Mouse (Mus musculus): Measurements from ENCODE around the gene Narf.

Gene Narf

DNA sequence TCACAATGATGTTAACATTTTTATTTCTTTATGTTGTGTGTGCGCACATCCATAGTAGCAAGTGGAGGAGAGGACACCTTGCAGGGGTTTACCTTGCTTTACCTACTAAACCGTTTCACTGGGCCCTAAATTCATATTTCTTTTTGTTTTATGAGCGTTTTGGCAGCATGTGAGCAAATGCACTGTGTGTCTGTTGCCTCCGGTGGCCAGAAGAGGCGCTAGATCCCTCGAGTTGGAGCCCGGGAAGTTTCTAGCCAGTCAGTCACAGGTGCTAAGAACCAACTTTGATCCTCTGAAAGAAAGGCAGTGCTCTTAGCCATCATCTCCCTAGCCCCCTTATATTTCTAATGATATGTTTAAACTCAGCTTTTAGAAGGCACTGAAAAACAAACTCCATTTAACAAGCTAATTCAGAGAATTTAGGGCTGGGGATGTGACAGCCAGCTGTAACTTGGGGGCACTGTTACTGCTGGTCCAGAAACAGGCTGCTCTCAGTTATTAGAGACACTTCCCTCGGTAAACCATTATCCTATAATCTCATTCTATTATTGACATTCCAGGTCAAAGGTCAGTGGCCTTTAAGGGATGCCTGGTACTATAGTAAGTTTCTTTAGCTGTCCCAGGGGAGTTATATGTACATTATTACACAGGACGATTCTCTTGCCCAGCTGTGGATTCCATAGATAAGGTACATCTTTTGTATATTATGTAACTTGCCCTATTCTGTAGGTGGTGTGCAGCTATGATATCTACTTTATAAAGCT is 1.4 kb upstream of the Narf start:
- no peak for DNase-seq (ENCODE audit: low read depth, low spot score)

GRCm38 (mm10) chr11:121237345-121238128 is 484 bp downstream of the Narf start:
- no peak for DNase-seq (ENCODE audit: low read depth, low spot score)

- no peak for DNase-seq (ENCODE audit: low read depth, low spot score)
These were observed 2.6 kb downstream of the Narf start for GRCm38 (mm10) chr11:121239669-121240068.

DNA sequence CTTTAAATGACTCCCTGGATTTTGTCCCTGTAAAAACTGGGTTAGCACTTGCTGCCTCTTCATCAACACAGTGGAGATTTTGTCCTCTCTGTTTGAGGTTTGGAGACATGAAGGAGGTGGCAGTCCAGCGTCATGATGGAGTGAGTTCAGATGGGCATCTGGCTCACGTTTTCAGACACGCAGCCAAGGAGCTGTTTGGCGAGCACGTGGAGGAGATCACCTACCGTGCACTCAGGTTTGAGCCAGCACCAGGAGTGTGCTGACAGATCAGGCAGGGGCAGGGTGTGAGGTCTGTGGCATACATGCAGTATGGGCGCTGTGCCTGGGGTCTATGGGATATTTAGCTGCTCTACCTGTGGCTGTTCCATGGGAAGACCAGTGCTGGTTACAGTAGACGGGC is 13.1 kb downstream of the Narf start:
- DNase-seq (ENCODE audit: low read depth, low spot score): no peak

- peak; percentile 89 for DNase-seq (ENCODE audit: low read depth, low spot score)
These were observed 22.4 kb downstream of the Narf start, which contains the start of gene Foxk2 for GRCm38 (mm10) chr11:121259160-121260100. TSS of gene Foxk2 (plus strand) at chr11:121259990.

DNA sequence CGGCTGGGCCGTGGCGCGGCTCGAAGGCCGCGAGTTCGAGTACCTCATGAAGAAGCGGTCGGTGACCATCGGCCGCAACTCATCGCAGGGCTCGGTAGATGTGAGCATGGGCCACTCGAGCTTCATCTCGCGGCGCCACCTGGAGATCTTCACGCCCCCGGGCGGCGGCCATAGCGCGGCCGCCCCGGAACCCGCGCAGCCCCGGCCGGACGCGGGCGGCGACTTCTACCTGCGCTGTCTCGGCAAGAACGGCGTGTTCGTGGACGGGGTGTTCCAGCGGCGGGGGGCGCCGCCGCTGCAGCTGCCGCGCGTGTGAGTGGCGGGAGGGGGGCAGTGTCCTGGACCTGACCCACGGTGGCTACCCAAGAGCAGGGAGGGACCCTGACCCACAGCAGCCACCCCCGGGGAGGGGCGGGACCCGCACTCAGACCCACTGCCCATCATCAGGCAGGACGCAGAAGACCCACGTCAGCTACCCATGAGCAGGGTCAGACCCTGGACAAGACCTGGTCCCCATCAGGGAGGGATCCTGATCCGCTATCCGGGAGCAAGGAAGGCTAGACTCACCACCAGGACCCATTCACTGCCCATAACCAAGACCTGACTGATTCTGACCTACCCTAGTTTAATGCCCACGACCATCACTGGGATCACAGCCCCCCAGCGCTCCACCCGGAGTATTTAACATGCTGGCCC is 23.3 kb downstream of the Narf start:
- DNase-seq (ENCODE audit: low read depth, low spot score): no peak

DNA sequence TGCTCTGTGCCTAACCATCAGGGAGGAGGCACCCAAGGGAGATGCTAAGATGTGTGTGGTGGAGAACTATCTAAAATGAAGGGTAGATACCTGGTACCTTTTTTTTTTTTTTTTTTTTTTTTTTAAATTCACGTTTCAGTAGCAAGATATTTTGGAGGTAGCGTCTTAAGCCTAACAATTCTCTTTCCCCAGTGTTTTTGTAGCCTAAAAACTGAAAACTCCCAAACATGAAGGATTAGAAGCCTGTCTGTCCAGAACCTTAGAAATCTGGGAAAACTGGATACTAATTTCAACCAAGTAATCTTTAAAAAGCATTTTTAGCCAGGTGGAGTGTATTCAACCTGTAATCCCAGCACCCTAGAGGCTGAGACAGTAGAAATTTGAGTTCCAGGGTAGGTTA is 24.0 kb downstream of the Narf start:
- DNase-seq (ENCODE audit: low read depth, low spot score): no peak

DNA sequence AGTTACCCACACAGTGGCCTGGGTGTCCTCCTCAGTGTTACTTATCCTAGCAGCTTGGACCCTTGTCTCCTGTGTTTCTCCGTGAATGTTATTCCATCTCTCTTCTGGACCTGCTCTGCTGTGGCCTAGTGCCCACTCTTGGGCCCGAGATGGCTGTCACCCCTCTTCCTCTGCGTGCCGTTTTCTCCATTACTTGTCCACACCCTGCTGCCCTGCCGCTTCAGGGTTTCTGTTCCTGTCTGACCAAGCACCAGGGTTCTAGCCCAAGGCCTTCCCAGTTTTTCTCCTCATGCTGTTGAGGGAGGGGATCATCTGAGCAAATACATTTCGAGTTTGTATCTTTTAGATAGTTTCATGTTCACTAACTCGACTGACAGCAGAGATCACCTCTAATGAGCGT is 40.5 kb downstream of the Narf start:
- DNase-seq (ENCODE audit: low read depth, low spot score): no peak

DNA sequence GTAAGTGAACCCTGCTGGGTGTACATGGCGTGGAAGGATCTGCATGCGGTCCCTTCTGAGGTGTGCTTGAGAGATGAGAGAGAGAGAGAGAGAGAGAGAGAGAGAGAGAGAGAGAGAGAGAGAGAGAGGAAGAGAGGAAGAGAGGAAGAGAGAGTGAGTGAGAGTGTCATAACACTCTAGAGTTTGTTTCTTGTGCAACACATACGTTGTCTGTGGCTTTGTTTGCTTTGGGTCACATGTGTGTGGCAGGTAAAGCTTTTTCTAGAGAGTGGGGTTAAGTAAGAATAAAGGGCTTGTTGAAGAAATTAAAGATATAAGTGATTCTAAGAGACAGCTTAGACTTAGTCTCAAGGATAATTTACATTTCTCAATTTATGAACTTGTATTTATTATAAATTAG is 41.0 kb downstream of the Narf start:
- no peak for DNase-seq (ENCODE audit: low read depth, low spot score)

DNA sequence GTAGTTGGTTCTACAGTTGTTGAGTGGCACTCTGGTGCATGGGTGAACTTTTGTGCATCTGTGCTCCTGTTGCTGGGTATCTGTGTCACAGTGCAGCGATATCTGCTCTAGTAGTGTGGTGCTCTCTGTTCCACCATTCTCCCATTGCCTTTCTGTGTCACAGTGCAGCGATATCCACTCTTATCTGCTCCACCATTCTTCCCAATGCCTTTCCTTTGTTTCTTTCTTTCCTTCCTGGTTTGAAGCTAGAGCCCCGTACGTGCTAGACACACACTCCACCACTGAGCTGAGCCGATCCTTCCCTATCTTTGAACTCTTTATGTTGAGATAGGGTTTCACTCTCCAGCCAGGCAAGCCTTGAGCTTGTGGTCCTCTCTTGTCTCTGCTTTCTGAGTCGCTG is 45.9 kb downstream of the Narf start:
- DNase-seq (ENCODE audit: low read depth, low spot score): no peak

DNA sequence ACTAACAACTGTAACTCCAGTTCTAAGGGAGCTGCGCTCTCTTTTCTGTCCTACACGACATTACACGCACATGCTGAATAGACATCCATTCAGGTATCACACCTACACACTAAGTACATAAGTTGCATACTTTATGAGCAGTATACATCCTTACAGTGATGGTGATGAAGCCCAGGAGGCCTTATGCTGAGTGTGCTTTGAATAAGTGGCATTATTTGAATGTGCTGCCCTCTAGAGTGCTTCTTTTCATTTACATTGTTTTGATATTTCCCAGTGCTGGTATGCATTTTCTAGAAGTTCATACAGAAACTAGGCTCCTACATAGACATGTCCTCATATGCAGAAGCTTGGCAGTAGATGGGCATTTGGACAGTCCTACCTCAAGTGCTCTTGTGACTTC is 52.8 kb downstream of the Narf start:
- DNase-seq (ENCODE audit: low read depth, low spot score): no peak

DNA sequence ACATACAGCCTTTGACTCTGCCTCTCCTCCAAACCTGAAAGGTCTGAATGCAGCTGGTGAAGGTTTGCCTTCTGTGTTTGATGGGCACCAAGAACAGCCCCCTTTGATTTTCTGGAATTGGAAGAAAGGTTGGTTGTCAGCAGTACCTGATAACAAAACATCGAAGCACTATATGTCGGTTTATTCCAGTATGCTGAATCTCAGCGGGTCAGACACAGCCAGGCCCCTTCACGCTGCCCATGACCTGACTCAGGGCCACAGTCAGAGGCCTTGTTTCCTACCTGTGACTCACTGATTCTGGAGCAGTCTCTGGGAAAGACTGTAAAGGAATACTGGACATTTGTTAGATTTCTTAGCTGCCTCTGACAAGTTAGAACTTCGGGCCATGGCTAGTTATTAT is 57.7 kb downstream of the Narf start:
- no peak for DNase-seq (ENCODE audit: low read depth, low spot score)

- no peak for DNase-seq (ENCODE audit: low read depth, low spot score)
These were observed 61.4 kb downstream of the Narf start for GRCm38 (mm10) chr11:121298493-121298892.

- DNase-seq (ENCODE audit: low read depth, low spot score): no peak
These were observed 63.2 kb downstream of the Narf start for GRCm38 (mm10) chr11:121300265-121300664.

GRCm38 (mm10) chr11:121305371-121305770 is 68.3 kb downstream of the Narf start:
- no peak for DNase-seq (ENCODE audit: low read depth, low spot score)

All from retina, postnatal 7 days (tissue).